Mouse (Mus musculus): ENCODE measurements around the gene Slc22a23. TPM values are rescaled to one million over a fixed set of nuclear protein-coding genes. Genes with fewer than 3 reads are reported as not detected.
A peak's percentile ranks its signal among the peaks of the same experiment; 100 is the strongest.

Slc22a23 gene
- polyA plus RNA-seq, 1 experiment from 2014 or later, result 25.4 TPM

- WGBS, result 75% methylated on average over 2 of the region's 2 CpGs
- ATAC-seq (ENCODE audit: low read depth), result no peak
- H3K9me3 ChIP-seq (ENCODE audit: control insufficient read depth, low read length), result no peaks in the 10 kb centered on the region
Observed at GRCm38 (mm10) chr13:34311593-34311992, 33.4 kb downstream of the Slc22a23 start.

GRCm38 (mm10) chr13:34308604-34308927 lies 36.4 kb downstream of the Slc22a23 start:
- H3K27me3 ChIP-seq (ENCODE audit: control insufficient read depth, insufficient read depth, low read length), result no peaks in the 10 kb centered on the region
- no peaks in the 10 kb centered on the region for H3K9me3 ChIP-seq (ENCODE audit: control insufficient read depth, low read length)
- H3K36me3 ChIP-seq (ENCODE audit: control insufficient read depth, insufficient read depth, low read length), result no peaks in the 10 kb centered on the region
- WGBS, result 86% methylated on average over 3 of the region's 3 CpGs
- no peak overlapping the region for H3K9ac ChIP-seq (replicated peaks; ENCODE audit: low read depth, low read length)
- H3K4me1 ChIP-seq (ENCODE audit: control insufficient read depth, insufficient read depth, low read length), result 0 out of 2 replicates have a peak, but pooled peaks cover 3% of the 10 kb centered on the region
- H3K4me2 ChIP-seq (ENCODE audit: low read depth, low read length), result no peak overlapping the region
- no peak overlapping the region for H3K27ac ChIP-seq (ENCODE audit: low read depth, low read length)
- no peak overlapping the region for H3K4me3 ChIP-seq (ENCODE audit: low read depth, low read length)
- ATAC-seq (ENCODE audit: low read depth), result no peak

More at GRCm38 (mm10) chr13:34311593-34311992, 33.4 kb downstream of the Slc22a23 start:
- H3K27ac ChIP-seq (ENCODE audit: low read depth, low read length), result no peak overlapping the region
- H3K36me3 ChIP-seq (ENCODE audit: control insufficient read depth, insufficient read depth, low read length), result no peaks in the 10 kb centered on the region
- no peaks in the 10 kb centered on the region for H3K27me3 ChIP-seq (ENCODE audit: control insufficient read depth, insufficient read depth, low read length)
- 0 out of 2 replicates have a peak, but pooled peaks cover 3% of the 10 kb centered on the region for H3K4me1 ChIP-seq (ENCODE audit: control insufficient read depth, insufficient read depth, low read length)
- H3K4me3 ChIP-seq (ENCODE audit: low read depth, low read length), result no peak overlapping the region
- no peak overlapping the region for H3K4me2 ChIP-seq (ENCODE audit: low read depth, low read length)
- no peak overlapping the region for H3K9ac ChIP-seq (replicated peaks; ENCODE audit: low read depth, low read length)

GRCm38 (mm10) chr13:34307696-34308603 lies 37.0 kb downstream of the Slc22a23 start:
- no peak for ATAC-seq (ENCODE audit: low read depth)
- H3K36me3 ChIP-seq (ENCODE audit: control insufficient read depth, insufficient read depth, low read length), result no peaks in the 10 kb centered on the region

GRCm38 (mm10) chr13:34305964-34306671 lies 38.9 kb downstream of the Slc22a23 start:
- no peaks in the 10 kb centered on the region for H3K27me3 ChIP-seq (ENCODE audit: control insufficient read depth, insufficient read depth, low read length)
- H3K9me3 ChIP-seq (ENCODE audit: control insufficient read depth, low read length), result no peaks in the 10 kb centered on the region
- no peak overlapping the region for H3K4me2 ChIP-seq (ENCODE audit: low read depth, low read length)
- 92% methylated on average over 2 of the region's 2 CpGs for WGBS
- no peak for ATAC-seq (ENCODE audit: low read depth)
- H3K4me3 ChIP-seq (ENCODE audit: low read depth, low read length), result no peak overlapping the region
- no peak overlapping the region for H3K9ac ChIP-seq (replicated peaks; ENCODE audit: low read depth, low read length)
- no peaks in the 10 kb centered on the region for H3K4me1 ChIP-seq (ENCODE audit: control insufficient read depth, insufficient read depth, low read length)
- no peaks in the 10 kb centered on the region for H3K36me3 ChIP-seq (ENCODE audit: control insufficient read depth, insufficient read depth, low read length)
- H3K27ac ChIP-seq (ENCODE audit: low read depth, low read length), result no peak overlapping the region

More at GRCm38 (mm10) chr13:34307696-34308603, 37.0 kb downstream of the Slc22a23 start:
- H3K4me1 ChIP-seq (ENCODE audit: control insufficient read depth, insufficient read depth, low read length), result 0 out of 2 replicates have a peak, but pooled peaks cover 3% of the 10 kb centered on the region
- H3K27me3 ChIP-seq (ENCODE audit: control insufficient read depth, insufficient read depth, low read length), result no peaks in the 10 kb centered on the region
- no peak overlapping the region for H3K9ac ChIP-seq (replicated peaks; ENCODE audit: low read depth, low read length)
- no peak overlapping the region for H3K4me3 ChIP-seq (ENCODE audit: low read depth, low read length)
- H3K27ac ChIP-seq (ENCODE audit: low read depth, low read length), result no peak overlapping the region
- no peaks in the 10 kb centered on the region for H3K9me3 ChIP-seq (ENCODE audit: control insufficient read depth, low read length)
- no peak overlapping the region for H3K4me2 ChIP-seq (ENCODE audit: low read depth, low read length)
- 50% methylated on average over 7 of the region's 7 CpGs for WGBS

- Histone ChIP-seq H3K27me3 (ENCODE audit: control insufficient read depth, insufficient read depth, low read length) (no peaks in the 10 kb centered on the region), H3K36me3 (ENCODE audit: control insufficient read depth, insufficient read depth, low read length) (no peaks in the 10 kb centered on the region), H3K4me3 (ENCODE audit: low read depth, low read length) (no peak overlapping the region), H3K4me1 (ENCODE audit: control insufficient read depth, insufficient read depth, low read length) (no peaks in the 10 kb centered on the region), H3K9ac (replicated peaks; ENCODE audit: low read depth, low read length) (no peak overlapping the region), H3K9me3 (ENCODE audit: control insufficient read depth, low read length) (no peaks in the 10 kb centered on the region), H3K4me2 (ENCODE audit: low read depth, low read length) (no peak overlapping the region), H3K27ac (ENCODE audit: low read depth, low read length) (no peak overlapping the region)
- 93% methylated on average over 3 of the region's 3 CpGs for WGBS
- ATAC-seq (ENCODE audit: low read depth), result no peak
Observed at GRCm38 (mm10) chr13:34304896-34305295, 40.1 kb downstream of the Slc22a23 start.

- Histone ChIP-seq H3K4me1 (ENCODE audit: control insufficient read depth, insufficient read depth, low read length) (no peaks in the 10 kb centered on the region), H3K4me3 (ENCODE audit: low read depth, low read length) (no peak overlapping the region), H3K36me3 (ENCODE audit: control insufficient read depth, insufficient read depth, low read length) (0 out of 2 replicates have a peak, but pooled peaks cover 3% of the 10 kb centered on the region), H3K27me3 (ENCODE audit: control insufficient read depth, insufficient read depth, low read length) (no peaks in the 10 kb centered on the region), H3K9ac (replicated peaks; ENCODE audit: low read depth, low read length) (no peak overlapping the region), H3K27ac (ENCODE audit: low read depth, low read length) (no peak overlapping the region), H3K4me2 (ENCODE audit: low read depth, low read length) (no peak overlapping the region), H3K9me3 (ENCODE audit: control insufficient read depth, low read length) (no peaks in the 10 kb centered on the region)
- no peak for ATAC-seq (ENCODE audit: low read depth)
- 69% methylated on average over 6 of the region's 6 CpGs for WGBS
Observed at GRCm38 (mm10) chr13:34303386-34304016, 41.5 kb downstream of the Slc22a23 start.

GRCm38 (mm10) chr13:34301585-34301984 lies 43.4 kb downstream of the Slc22a23 start:
- Histone ChIP-seq H3K4me2 (ENCODE audit: low read depth, low read length) (no peak overlapping the region), H3K27ac (ENCODE audit: low read depth, low read length) (no peak overlapping the region), H3K27me3 (ENCODE audit: control insufficient read depth, insufficient read depth, low read length) (no peaks in the 10 kb centered on the region), H3K9me3 (ENCODE audit: control insufficient read depth, low read length) (no peaks in the 10 kb centered on the region), H3K36me3 (ENCODE audit: control insufficient read depth, insufficient read depth, low read length) (peaks cover 3% of the 10 kb centered on the region; the same call in 1 of the 2 replicates), H3K4me3 (ENCODE audit: low read depth, low read length) (no peak overlapping the region), H3K4me1 (ENCODE audit: control insufficient read depth, insufficient read depth, low read length) (no peaks in the 10 kb centered on the region), H3K9ac (replicated peaks; ENCODE audit: low read depth, low read length) (no peak overlapping the region)
- ATAC-seq (ENCODE audit: low read depth), result peak; percentile 38; the same call in 1 of the 2 replicates
- 46% methylated on average over 3 of the region's 3 CpGs for WGBS

GRCm38 (mm10) chr13:34299351-34300333 lies 45.3 kb downstream of the Slc22a23 start:
- ATAC-seq (ENCODE audit: low read depth), result no peak
- Histone ChIP-seq H3K9me3 (ENCODE audit: control insufficient read depth, low read length) (no peaks in the 10 kb centered on the region), H3K27me3 (ENCODE audit: control insufficient read depth, insufficient read depth, low read length) (no peaks in the 10 kb centered on the region), H3K4me3 (ENCODE audit: low read depth, low read length) (no peak overlapping the region), H3K4me1 (ENCODE audit: control insufficient read depth, insufficient read depth, low read length) (no peaks in the 10 kb centered on the region), H3K9ac (replicated peaks; ENCODE audit: low read depth, low read length) (no peak overlapping the region), H3K27ac (ENCODE audit: low read depth, low read length) (no peak overlapping the region), H3K4me2 (ENCODE audit: low read depth, low read length) (no peak overlapping the region), H3K36me3 (ENCODE audit: control insufficient read depth, insufficient read depth, low read length) (peaks cover 3% of the 10 kb centered on the region; the same call in 1 of the 2 replicates)
- 88% methylated on average over 7 of the region's 7 CpGs for WGBS

Data from neural tube, embryonic 14.5 days (tissue).